Mouse (Mus musculus) forebrain, embryonic 13.5 days (tissue): ENCODE measurements around the gene Tcaf1. TPM values are rescaled to one million over a fixed set of nuclear protein-coding genes. Genes with fewer than 3 reads are reported as not detected.

Experiments used
- ATAC-seq: fragments of 200-750 bp; cut with Nextera tagmentation; 2 replicates; pipeline ENCODE4 v1.8.0; 2017
- H3K27ac ChIP-seq: fragments of 300-500 bp; sonication (generic); 2 replicates; pipeline ENCODE4 v1.5.1; 2015; ENCODE audit warnings: inconsistent platforms, mild to moderate bottlenecking, moderate library complexity
- H3K27me3 ChIP-seq: fragments of 300-500 bp; sonication (generic); 2 replicates; pipeline ENCODE4 v1.6.1; 2015; ENCODE audit warnings: mild to moderate bottlenecking, inconsistent platforms
- H3K36me3 ChIP-seq: fragments of 300-500 bp; sonication (generic); 2 replicates; pipeline ENCODE4 v1.6.1; 2015; ENCODE audit warnings: mild to moderate bottlenecking, inconsistent platforms; ENCODE audit not compliant: poor library complexity, severe bottlenecking
- H3K4me1 ChIP-seq: fragments of 300-500 bp; sonication (generic); 2 replicates; pipeline ENCODE4 v1.6.1; 2015; ENCODE audit warnings: inconsistent platforms
- H3K4me2 ChIP-seq: fragments of 300-500 bp; sonication (generic); 2 replicates; pipeline ENCODE4 v1.6.1; 2015; ENCODE audit warnings: inconsistent platforms, mild to moderate bottlenecking, moderate library complexity
- H3K4me3 ChIP-seq: fragments of 300-500 bp; sonication (generic); 2 replicates; pipeline ENCODE4 v1.5.1; 2015; ENCODE audit warnings: mild to moderate bottlenecking, inconsistent platforms
- H3K9ac ChIP-seq: fragments of 300-500 bp; sonication (generic); 2 replicates; pipeline ENCODE4 v1.6.1; 2015; ENCODE audit warnings: mild to moderate bottlenecking, inconsistent platforms
- H3K9me3 ChIP-seq: fragments of 300-500 bp; sonication (generic); replicated peaks from 2 replicates; pipeline ENCODE4 v1.6.1; 2016; ENCODE audit warnings: inconsistent platforms
- WGBS: fragments of 180-500 bp; shearing (Covaris S2); methylation state at CpG from one replicate; pipeline ENCODE4 v1.1.7; 2015; 5-methylcytosine and 5-hydroxymethylcytosine counted together
- polyA plus RNA-seq: library from polyadenylated mRNA; unstranded; fragments of >200 nt; fragmentation: Nextera tagmentation; extraction: Ambion mirVana; gene quantifications from 2 replicates; pipeline ENCODE4 v1.2.1, GENCODE M21; 2015

Tcaf1 gene
- polyA plus RNA-seq, 1 experiment from 2014 or later = 191 TPM

DNA sequence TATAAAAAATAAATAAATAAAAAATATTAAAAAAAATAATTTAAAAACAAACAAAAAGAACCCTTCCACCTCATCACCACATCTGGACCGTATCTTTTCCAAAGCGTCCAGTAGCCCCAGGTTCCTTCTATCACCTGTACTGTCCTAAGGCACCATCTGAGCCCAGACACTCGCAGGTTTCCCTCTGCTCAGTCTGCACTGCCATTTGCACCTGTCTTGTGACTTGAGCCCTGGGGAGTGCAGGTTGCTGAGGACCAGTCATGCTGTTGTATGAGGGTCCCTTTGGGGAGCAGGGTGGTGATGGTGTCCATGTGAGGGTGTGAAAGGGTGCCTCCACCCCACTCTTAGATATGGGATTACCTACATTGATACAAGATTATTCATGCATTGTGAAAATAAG, 33.9 kb downstream of the Tcaf1 start:
- ATAC-seq = no peak
- WGBS = 92% methylated on average over 3 of the region's 3 CpGs
- Histone ChIP-seq H3K4me1 (no peaks in the 10 kb centered on the region), H3K4me2 (no peak overlapping the region), H3K27ac (no peak overlapping the region), H3K27me3 (no peaks in the 10 kb centered on the region), H3K9me3 (no peaks in the 10 kb centered on the region), H3K9ac (no peak overlapping the region), H3K4me3 (no peak overlapping the region), H3K36me3 (peaks cover 86% of the 10 kb centered on the region)

DNA sequence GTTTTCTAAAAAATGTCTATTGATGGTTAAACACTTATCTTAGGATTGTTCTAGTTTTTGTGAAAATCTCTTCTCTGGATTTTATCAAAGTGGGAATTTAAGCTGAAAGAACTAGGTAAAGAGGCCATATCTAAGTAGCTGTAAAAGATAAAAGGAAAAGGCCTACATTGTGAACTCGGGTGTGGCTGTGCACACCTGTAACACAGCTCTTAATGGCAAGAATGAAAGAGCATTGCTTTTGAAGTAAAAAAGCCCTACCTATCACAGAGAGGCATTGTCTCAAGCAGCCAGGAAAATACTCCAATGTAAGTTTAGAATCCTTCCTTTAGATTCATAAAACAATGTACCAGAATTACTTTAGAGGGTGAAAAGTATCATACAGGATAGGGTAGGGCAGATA, 38.1 kb downstream of the Tcaf1 start:
- Histone ChIP-seq H3K9ac (no peak overlapping the region), H3K36me3 (peaks cover 63% of the 10 kb centered on the region), H3K27ac (no peak overlapping the region), H3K4me3 (no peak overlapping the region), H3K4me2 (no peak overlapping the region), H3K4me1 (no peaks in the 10 kb centered on the region), H3K9me3 (no peaks in the 10 kb centered on the region), H3K27me3 (no peaks in the 10 kb centered on the region)
- WGBS = 78% methylated on average over 1 of the region's 1 CpGs
- ATAC-seq = no peak

DNA sequence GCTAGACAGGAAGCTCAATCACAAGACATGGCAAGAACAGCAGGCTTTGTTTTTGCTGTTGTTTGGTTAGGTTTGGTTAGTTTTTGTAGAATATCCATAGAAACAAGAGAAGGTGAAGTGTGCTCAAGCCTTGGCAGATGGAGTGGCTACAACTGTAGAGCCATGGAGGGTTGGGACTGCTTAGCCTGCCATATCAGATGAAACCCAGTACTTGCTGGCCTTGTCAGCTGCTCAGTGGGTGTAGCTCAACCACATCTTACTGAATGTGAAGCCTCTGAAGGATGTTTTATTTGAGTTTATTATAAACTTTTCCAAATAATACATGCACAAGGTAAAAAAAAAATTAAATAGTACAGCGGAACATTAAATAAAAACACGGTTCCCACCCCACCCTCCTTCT, 42.2 kb downstream of the Tcaf1 start:
- no peak overlapping the region for H3K27ac ChIP-seq
- H3K36me3 ChIP-seq = peaks cover 22% of the 10 kb centered on the region
- H3K9me3 ChIP-seq = no peaks in the 10 kb centered on the region
- no peak for ATAC-seq
- no peaks in the 10 kb centered on the region for H3K4me1 ChIP-seq
- no peak overlapping the region for H3K4me2 ChIP-seq
- H3K27me3 ChIP-seq = no peaks in the 10 kb centered on the region
- no peak overlapping the region for H3K9ac ChIP-seq
- 93% methylated on average over 2 of the region's 2 CpGs for WGBS
- no peak overlapping the region for H3K4me3 ChIP-seq

DNA sequence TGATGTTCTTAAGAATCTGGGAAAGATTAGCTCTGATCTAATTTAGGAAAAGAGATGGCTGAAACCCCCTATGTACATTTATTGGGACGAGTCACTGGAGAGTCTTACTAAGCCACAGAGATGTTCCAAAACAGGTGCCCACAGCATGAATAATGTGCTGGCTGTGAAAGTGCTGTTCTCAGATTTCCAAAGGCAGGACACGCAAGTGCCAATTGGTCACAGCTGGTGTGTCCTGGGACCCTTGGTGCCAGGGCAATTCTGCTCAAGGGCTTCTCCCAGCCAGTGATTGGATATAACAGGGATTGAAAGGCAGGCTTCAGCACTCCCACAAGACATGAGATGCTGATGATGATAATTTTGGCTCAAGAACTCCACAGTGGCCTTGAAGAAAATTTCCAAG, 48.1 kb downstream of the Tcaf1 start:
- no peaks in the 10 kb centered on the region for H3K9me3 ChIP-seq
- no peaks in the 10 kb centered on the region for H3K4me1 ChIP-seq
- ATAC-seq = no peak
- 81% methylated on average over 2 of the region's 2 CpGs for WGBS
- H3K4me3 ChIP-seq = no peak overlapping the region
- H3K27me3 ChIP-seq = no peaks in the 10 kb centered on the region
- no peak overlapping the region for H3K9ac ChIP-seq
- no peak overlapping the region for H3K4me2 ChIP-seq
- H3K36me3 ChIP-seq = no peaks in the 10 kb centered on the region
- no peak overlapping the region for H3K27ac ChIP-seq

DNA sequence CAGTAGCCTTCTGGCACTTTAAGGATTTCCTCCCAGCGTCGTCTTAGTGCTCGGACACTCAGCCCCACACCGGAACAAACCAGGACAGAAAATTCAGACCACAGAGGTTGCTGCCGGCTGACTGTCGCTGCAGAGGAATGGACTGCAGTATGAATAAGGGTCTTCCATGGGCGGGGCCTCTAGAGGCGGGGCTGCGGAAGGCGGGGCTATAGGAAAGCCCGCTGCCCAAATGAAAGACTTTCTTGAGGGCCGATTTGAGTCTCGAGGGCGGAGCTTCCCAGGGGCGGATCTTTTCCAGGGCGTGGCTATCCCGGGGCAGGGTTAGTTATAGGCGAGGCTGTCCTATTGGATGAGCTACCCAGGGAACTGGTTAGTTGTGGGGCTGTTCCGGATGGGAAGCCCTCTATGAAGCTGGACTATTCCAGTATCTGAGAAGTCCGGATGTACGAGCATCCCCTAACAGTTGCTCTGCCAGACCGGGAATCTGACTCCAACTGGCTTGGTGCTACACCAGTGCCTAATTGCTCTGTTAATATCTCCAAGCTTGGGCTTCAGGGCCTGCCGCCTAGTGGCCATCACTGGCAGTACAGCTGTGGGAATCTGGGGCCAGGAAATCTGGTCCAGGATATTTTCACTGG, 64.9 kb downstream of the Tcaf1 start, which contains the start of gene Tcaf2:
Tcaf2 (minus strand) TSS at position 343 of the 638 bp plus-strand sequence.
- ATAC-seq = peak; percentile 99
- Histone ChIP-seq H3K27ac (no peak within 1 kb of the TSS), H3K4me3 (peak within 1 kb of the TSS; percentile 39), H3K36me3 (no peaks in the 10 kb centered on the region), H3K4me2 (peak within 1 kb of the TSS; percentile 60), H3K9me3 (no peaks in the 10 kb centered on the region), H3K9ac (no peak within 1 kb of the TSS), H3K4me1 (no peaks in the 10 kb centered on the region), H3K27me3 (no peaks in the 10 kb centered on the region)
- WGBS = under 1% methylated on average over 23 of the region's 23 CpGs

DNA sequence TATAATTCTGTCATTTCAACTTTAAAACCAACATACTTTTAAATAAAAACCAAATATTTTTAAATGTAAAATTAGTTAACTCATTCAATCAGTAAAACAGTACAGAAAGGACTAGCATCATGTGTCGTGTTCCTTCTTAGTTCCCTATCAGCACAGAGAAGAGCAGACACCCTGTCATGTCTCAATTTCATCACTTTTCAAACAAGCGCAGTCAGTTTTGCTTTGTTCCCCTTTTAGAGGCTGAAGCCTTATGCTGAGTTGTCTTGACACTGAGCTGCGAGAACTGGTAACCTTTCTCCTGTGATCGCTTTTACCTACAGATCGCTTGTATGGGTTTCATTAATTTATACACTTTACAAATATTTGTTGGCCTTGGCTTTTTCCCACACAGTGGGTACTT, 75.5 kb downstream of the Tcaf1 start:
- ATAC-seq = no peak
- H3K27ac ChIP-seq = no peak overlapping the region
- no peaks in the 10 kb centered on the region for H3K36me3 ChIP-seq
- no peak overlapping the region for H3K4me3 ChIP-seq
- H3K27me3 ChIP-seq = no peaks in the 10 kb centered on the region
- no peak overlapping the region for H3K4me2 ChIP-seq
- WGBS = 87% methylated on average over 5 of the region's 5 CpGs
- no peak overlapping the region for H3K9ac ChIP-seq
- H3K9me3 ChIP-seq = no peaks in the 10 kb centered on the region
- H3K4me1 ChIP-seq = no peaks in the 10 kb centered on the region

DNA sequence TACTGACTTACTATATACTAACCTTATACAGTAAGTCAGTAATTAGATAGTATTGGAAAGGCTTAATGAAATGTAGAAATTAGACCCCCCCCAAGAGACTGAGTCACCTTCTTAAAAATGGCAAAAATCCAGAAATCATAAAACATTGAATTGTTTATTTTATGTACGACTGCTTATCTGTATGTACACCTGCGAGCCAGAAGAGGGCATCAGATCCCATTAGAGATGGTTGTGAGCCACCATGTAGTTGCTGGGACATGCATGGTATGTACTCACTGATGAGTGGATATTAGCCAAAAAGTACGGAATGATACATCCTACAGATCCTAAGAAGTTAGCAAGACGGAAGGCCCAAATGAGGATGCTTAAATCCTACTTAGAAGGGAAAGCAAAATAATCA, 78.5 kb downstream of the Tcaf1 start:
- Histone ChIP-seq H3K4me2 (no peak overlapping the region), H3K9ac (no peak overlapping the region), H3K27ac (no peak overlapping the region), H3K4me1 (no peaks in the 10 kb centered on the region), H3K4me3 (no peak overlapping the region), H3K36me3 (no peaks in the 10 kb centered on the region), H3K9me3 (no peaks in the 10 kb centered on the region), H3K27me3 (no peaks in the 10 kb centered on the region)
- ATAC-seq = no peak
- 72% methylated on average over 4 of the region's 4 CpGs for WGBS

Other genes starting within 250 kb of the Tcaf1 start
- gene Olfr458, start 244.9 kb downstream of the Tcaf1 start, polyA plus RNA-seq = not detected in 2 replicates
- gene Olfr457, start 233.8 kb downstream of the Tcaf1 start, polyA plus RNA-seq = not detected in 2 replicates
- not detected in 2 replicates for gene Olfr456, start 222.9 kb downstream of the Tcaf1 start, polyA plus RNA-seq
- gene Olfr455, start 162.5 kb downstream of the Tcaf1 start, polyA plus RNA-seq = not detected in 2 replicates
- gene Tcaf3, start 112.4 kb downstream of the Tcaf1 start, polyA plus RNA-seq = 0.06 TPM in 1 of 2 replicates, not detected in the other
- 1.4 and 1.9 TPM in 2 replicates for gene Tcaf2, start 64.8 kb downstream of the Tcaf1 start, polyA plus RNA-seq
- not detected in 2 replicates for gene Olfr453, start 29.3 kb upstream of the Tcaf1 start, polyA plus RNA-seq
- not detected in 2 replicates for gene Olfr38, start 46.3 kb upstream of the Tcaf1 start, polyA plus RNA-seq
- not detected in 2 replicates for gene Olfr452, start 75.0 kb upstream of the Tcaf1 start, polyA plus RNA-seq
- not detected in 2 replicates for gene Olfr450, start 101.9 kb upstream of the Tcaf1 start, polyA plus RNA-seq
- gene Olfr449, start 124.3 kb upstream of the Tcaf1 start, polyA plus RNA-seq = not detected in 2 replicates
- not detected in 2 replicates for gene Olfr448, start 180.4 kb upstream of the Tcaf1 start, polyA plus RNA-seq
- not detected in 2 replicates for gene Olfr447, start 198.8 kb upstream of the Tcaf1 start, polyA plus RNA-seq
- gene Olfr446, start 211.3 kb upstream of the Tcaf1 start, polyA plus RNA-seq = not detected in 2 replicates
- not detected in 2 replicates for gene Olfr444, start 239.0 kb upstream of the Tcaf1 start, polyA plus RNA-seq